Mouse (Mus musculus) mammary gland, adult 2 months (tissue): ENCODE measurements around the gene Itgax. TPM values are rescaled to one million over a fixed set of nuclear protein-coding genes. Genes with fewer than 3 reads are reported as not detected.

Source experiments
- polyA plus RNA-seq: library from polyadenylated mRNA; depleted of rRNA; stranded (reverse); fragments of >200 nt; gene quantifications from 2 replicates; pipeline ENCODE4 v1.2.3, GENCODE M21; 2012; ENCODE audit warnings: low replicate concordance; rRNA removed

Gene Itgax
- polyA plus RNA-seq: 7.6 TPM in 2 replicates

GRCm38 (mm10) chr7:128128741-128129720 is at the start of gene Itgax:
Gene Itgax, plus strand, starts transcription at chr7:128129547.

GRCm38 (mm10) chr7:128154076-128154475 is 24.7 kb downstream of the Itgax start, which contains the start of gene Itgad:
Gene Itgad, plus strand, starts transcription at chr7:128154376.

Other genes with a start within 250 kb of the Itgax start
- 4.5 and 6.8 TPM in 2 replicates for gene Prss53, start 238.6 kb upstream of the Itgax start, polyA plus RNA-seq
- gene Gm21974, start 234.1 kb upstream of the Itgax start, polyA plus RNA-seq: not detected in 2 replicates
- 248 and 313 TPM in 2 replicates for gene Vkorc1, start 233.9 kb upstream of the Itgax start, polyA plus RNA-seq
- gene Bckdk, start 225.5 kb upstream of the Itgax start, polyA plus RNA-seq: 125 and 251 TPM in 2 replicates
- 13.4 and 25.0 TPM in 2 replicates for gene Kat8, start 217.0 kb upstream of the Itgax start, polyA plus RNA-seq
- gene Prss8, start 199.4 kb upstream of the Itgax start, polyA plus RNA-seq: 27.2 and 27.4 TPM in 2 replicates
- 31.6 and 38.5 TPM in 2 replicates for gene Prss36, start 182.8 kb upstream of the Itgax start, polyA plus RNA-seq
- 234 and 274 TPM in 2 replicates for gene Fus, start 162.1 kb upstream of the Itgax start, polyA plus RNA-seq
- gene Pycard, start 135.7 kb upstream of the Itgax start, polyA plus RNA-seq: 66.4 and 86.7 TPM in 2 replicates
- gene Trim72, start 125.6 kb upstream of the Itgax start, polyA plus RNA-seq: 0.69 and 38.4 TPM in 2 replicates
- 36.0 and 38.8 TPM in 2 replicates for gene Itgam, start 66.9 kb upstream of the Itgax start, polyA plus RNA-seq
- gene Gm49368, start 66.9 kb upstream of the Itgax start, polyA plus RNA-seq: 0.11 and 0.47 TPM in 2 replicates
- 0.33 and 0.51 TPM in 2 replicates for gene Itgad, start 24.8 kb downstream of the Itgax start, polyA plus RNA-seq
- 16.9 and 867 TPM in 2 replicates for gene Cox6a2, start 76.8 kb downstream of the Itgax start, polyA plus RNA-seq
- gene Armc5, start 107.8 kb downstream of the Itgax start, polyA plus RNA-seq: 28.0 and 53.1 TPM in 2 replicates
- gene 9130023H24Rik, start 108.5 kb downstream of the Itgax start, polyA plus RNA-seq: 2.0 and 3.5 TPM in 2 replicates
- 37.4 and 73.3 TPM in 2 replicates for gene Tgfb1i1, start 117.3 kb downstream of the Itgax start, polyA plus RNA-seq
- 0.07 TPM in 1 of 2 replicates, not detected in the other for gene Slc5a2, start 136.1 kb downstream of the Itgax start, polyA plus RNA-seq
- 48.0 and 53.6 TPM in 2 replicates for gene BC017158, start 168.6 kb downstream of the Itgax start, polyA plus RNA-seq